Mouse (Mus musculus) intestine, embryonic 16.5 days (tissue): ENCODE data around the gene Fam166a. TPM values are rescaled to one million over a fixed set of nuclear protein-coding genes. Genes with fewer than 3 reads are reported as not detected.
"Not testable (repeated sequence)": the region's sequence is repeated elsewhere in the genome, so short reads cannot be mapped to it uniquely, and the experiment has no call there.

ENCODE experiments used
- ATAC-seq: fragments of 200-750 bp; cut with Nextera tagmentation; 2 replicates; pipeline ENCODE4 v1.8.0; 2017; ENCODE audit warnings: moderate TSS enrichment, moderate library complexity
- H3K27ac ChIP-seq: fragments of 300-500 bp; sonication (generic); 2 replicates; pipeline ENCODE4 v1.5.1; 2014; ENCODE audit warnings: mild to moderate bottlenecking, low read length
- H3K27me3 ChIP-seq: fragments of 300-500 bp; sonication (generic); replicated peaks from 2 replicates; pipeline ENCODE4 v1.6.1; 2014; ENCODE audit warnings: low read length, control low read depth, mixed read lengths; ENCODE audit not compliant: control insufficient read depth, insufficient read depth
- H3K36me3 ChIP-seq: fragments of 300-500 bp; sonication (generic); 2 replicates; pipeline ENCODE4 v1.6.1; 2014; ENCODE audit warnings: low read length, control low read depth; ENCODE audit not compliant: control insufficient read depth, insufficient read depth
- H3K4me1 ChIP-seq: fragments of 300-500 bp; sonication (generic); 2 replicates; pipeline ENCODE4 v1.6.1; 2014; ENCODE audit warnings: low read length, control low read depth, mixed read lengths; ENCODE audit not compliant: control insufficient read depth, insufficient read depth
- H3K4me2 ChIP-seq: fragments of 300-500 bp; sonication (generic); 2 replicates; pipeline ENCODE4 v1.6.1; 2014; ENCODE audit warnings: low read depth, low read length, control low read depth
- H3K4me3 ChIP-seq: fragments of 300-500 bp; sonication (generic); 2 replicates; pipeline ENCODE4 v1.5.1; 2014; ENCODE audit warnings: mild to moderate bottlenecking, low read length
- H3K9ac ChIP-seq: fragments of 300-500 bp; sonication (generic); 2 replicates; pipeline ENCODE4 v1.6.1; 2014; ENCODE audit warnings: low read depth, low read length
- H3K9me3 ChIP-seq: fragments of 300-500 bp; sonication (generic); 2 replicates; pipeline ENCODE4 v1.6.1; 2016; ENCODE audit warnings: low read length, control low read depth; ENCODE audit not compliant: control insufficient read depth
- WGBS: fragments of 180-500 bp; shearing (Covaris S2); extraction: QIAGEN DNeasy Blood & Tissue Kit; methylation state at CpG from one replicate; pipeline ENCODE4 v1.1.7; 2014; 5-methylcytosine and 5-hydroxymethylcytosine counted together
- polyA plus RNA-seq: library from polyadenylated mRNA; unstranded; fragments of >200 nt; fragmentation: Nextera tagmentation; extraction: Ambion mirVana; gene quantifications from 2 replicates; pipeline ENCODE4 v1.2.1, GENCODE M21; 2015

Gene Fam166a
- polyA plus RNA-seq, 1 experiment from 2014 or later: 0.12 TPM

- H3K4me3 ChIP-seq: peak within 1 kb of the TSS; percentile 62
- peaks cover 44% of the 10 kb centered on the region for H3K4me1 ChIP-seq
- no peak for ATAC-seq
- H3K9ac ChIP-seq: peak within 1 kb of the TSS; percentile 76
- H3K36me3 ChIP-seq: 0 out of 2 replicates have a peak, but pooled peaks cover 4% of the 10 kb centered on the region
- no peaks in the 10 kb centered on the region for H3K9me3 ChIP-seq
- H3K27me3 ChIP-seq: no peaks in the 10 kb centered on the region; the same call in 1 of the 2 replicates
- H3K4me2 ChIP-seq: peak within 1 kb of the TSS; percentile 97
- under 1% methylated on average over 57 of the region's 59 CpGs for WGBS
- H3K27ac ChIP-seq: peak within 1 kb of the TSS; percentile 79
Observed at GRCm38 (mm10) chr2:25242101-25242506, 23.6 kb downstream of the Fam166a start, which contains the start of the genes Rnf208 and Cysrt1. TSS of gene Rnf208 (plus strand) at chr2:25242255. TSS of gene Cysrt1 (minus strand) at chr2:25242452.

GRCm38 (mm10) chr2:25243342-25243741, 24.8 kb downstream of the Fam166a start:
- no peak overlapping the region for H3K4me2 ChIP-seq
- WGBS: 73% methylated on average over 8 of the region's 8 CpGs
- no peak overlapping the region for H3K27ac ChIP-seq
- ATAC-seq: no peak
- peaks cover 33% of the 10 kb centered on the region for H3K4me1 ChIP-seq
- no peaks in the 10 kb centered on the region; the same call in 1 of the 2 replicates for H3K27me3 ChIP-seq
- no peaks in the 10 kb centered on the region for H3K9me3 ChIP-seq
- 0 out of 2 replicates have a peak, but pooled peaks cover 7% of the 10 kb centered on the region for H3K36me3 ChIP-seq
- no peak overlapping the region for H3K9ac ChIP-seq
- H3K4me3 ChIP-seq: no peak overlapping the region; the same call in 1 of the 2 replicates

- H3K4me3 ChIP-seq: no peak overlapping the region
- WGBS: 85% methylated on average over 4 of the region's 4 CpGs
- peaks cover 33% of the 10 kb centered on the region for H3K4me1 ChIP-seq
Observed at GRCm38 (mm10) chr2:25244144-25244543, 25.6 kb downstream of the Fam166a start.

GRCm38 (mm10) chr2:25246183-25247072, 27.9 kb downstream of the Fam166a start, which contains the start of gene AL732309.1:
TSS of gene AL732309.1 (minus strand) at chr2:25246863.
- Histone ChIP-seq H3K4me2 (peak within 1 kb of the TSS; percentile 25; the same call in 1 of the 2 replicates), H3K36me3 (peaks cover 12% of the 10 kb centered on the region; the same call in 1 of the 2 replicates), H3K4me3 (peak within 1 kb of the TSS; percentile 19), H3K27ac (peak within 1 kb of the TSS; percentile 63), H3K9me3 (no peaks in the 10 kb centered on the region), H3K4me1 (peaks cover 19% of the 10 kb centered on the region), H3K27me3 (no peaks in the 10 kb centered on the region; the same call in 1 of the 2 replicates), H3K9ac (peak within 1 kb of the TSS; percentile 33; the same call in 1 of the 2 replicates)
- peak; percentile 73 for ATAC-seq
- WGBS: 76% methylated on average over 10 of the region's 10 CpGs

More at GRCm38 (mm10) chr2:25244144-25244543, 25.6 kb downstream of the Fam166a start:
- Histone ChIP-seq H3K4me2 (no peak overlapping the region), H3K27me3 (no peaks in the 10 kb centered on the region; the same call in 1 of the 2 replicates), H3K27ac (no peak overlapping the region), H3K36me3 (0 out of 2 replicates have a peak, but pooled peaks cover 8% of the 10 kb centered on the region), H3K9ac (no peak overlapping the region), H3K9me3 (no peaks in the 10 kb centered on the region)
- ATAC-seq: no peak

- Histone ChIP-seq H3K27ac (no peak overlapping the region), H3K4me1 (peaks cover 14% of the 10 kb centered on the region), H3K36me3 (peaks cover 8% of the 10 kb centered on the region; the same call in 1 of the 2 replicates), H3K27me3 (no peaks in the 10 kb centered on the region), H3K9ac (no peak overlapping the region), H3K4me2 (no peak overlapping the region), H3K9me3 (no peaks in the 10 kb centered on the region), H3K4me3 (no peak overlapping the region)
- 82% methylated on average over 1 of the region's 1 CpGs for WGBS
- ATAC-seq: no peak
Observed at GRCm38 (mm10) chr2:25252331-25252730, 33.8 kb downstream of the Fam166a start.

GRCm38 (mm10) chr2:25255284-25255779, 36.8 kb downstream of the Fam166a start, which contains the start of gene Tmem203:
TSS of gene Tmem203 (plus strand) at chr2:25255439.
- H3K36me3 ChIP-seq: no peaks in the 10 kb centered on the region
- H3K4me2 ChIP-seq: peak within 1 kb of the TSS; percentile 97
- peaks cover 14% of the 10 kb centered on the region for H3K4me1 ChIP-seq
- H3K9ac ChIP-seq: peak within 1 kb of the TSS; percentile 95
- ATAC-seq: peak; percentile 87
- no peaks in the 10 kb centered on the region for H3K27me3 ChIP-seq
- peak within 1 kb of the TSS; percentile 100 for H3K4me3 ChIP-seq
- H3K27ac ChIP-seq: peak within 1 kb of the TSS; percentile 86
- H3K9me3 ChIP-seq: no peaks in the 10 kb centered on the region
- under 1% methylated on average over 39 of the region's 39 CpGs for WGBS

GRCm38 (mm10) chr2:25256443-25257109, 38.0 kb downstream of the Fam166a start:
- H3K27me3 ChIP-seq, H3K36me3 ChIP-seq, H3K27ac ChIP-seq, H3K9me3 ChIP-seq, ATAC-seq: not testable (repeated sequence)
- Histone ChIP-seq H3K9ac (peak overlapping the region; percentile 95), H3K4me2 (peak overlapping the region; percentile 97), H3K4me3 (peak overlapping the region; percentile 100), H3K4me1 (peaks cover 14% of the 10 kb centered on the region)
- WGBS: 54% methylated on average over 10 of the region's 12 CpGs

GRCm38 (mm10) chr2:25257250-25257649, 38.7 kb downstream of the Fam166a start:
- WGBS: 85% methylated on average over 5 of the region's 5 CpGs
- H3K27me3 ChIP-seq, H3K4me2 ChIP-seq, H3K9ac ChIP-seq, ATAC-seq, H3K9me3 ChIP-seq, H3K27ac ChIP-seq, H3K36me3 ChIP-seq, H3K4me3 ChIP-seq: not testable (repeated sequence)
- peaks cover 14% of the 10 kb centered on the region for H3K4me1 ChIP-seq
